Mouse (Mus musculus) testis, adult 2 months (tissue): Measurements from ENCODE around the gene Ckap4. TPM values are rescaled to one million over a fixed set of nuclear protein-coding genes. Genes with fewer than 3 reads are reported as not detected.

Source experiments
- H3K27ac ChIP-seq: fragments of 200-500 bp; 2 replicates; pipeline ENCODE4 v1.5.1; 2012; ENCODE audit warnings: low read depth, low read length; ENCODE audit not compliant: control insufficient read depth, insufficient read depth
- H3K27me3 ChIP-seq: fragments of 200-500 bp; 2 replicates; pipeline ENCODE4 v1.6.1; 2012; ENCODE audit warnings: mild to moderate bottlenecking, low read length, moderate library complexity; ENCODE audit not compliant: control insufficient read depth, insufficient read depth
- H3K36me3 ChIP-seq: fragments of 200-500 bp; 2 replicates; pipeline ENCODE4 v1.6.1; 2012; ENCODE audit warnings: mild to moderate bottlenecking, low read length; ENCODE audit not compliant: control insufficient read depth, insufficient read depth
- H3K4me1 ChIP-seq: fragments of 200-500 bp; 2 replicates; pipeline ENCODE4 v1.6.1; 2012; ENCODE audit warnings: low read length; ENCODE audit not compliant: control insufficient read depth, insufficient read depth
- H3K4me3 ChIP-seq: fragments of 200-500 bp; 2 replicates; pipeline ENCODE4 v1.5.1; 2012; ENCODE audit warnings: low read depth, mild to moderate bottlenecking, low read length, moderate library complexity, mixed read lengths; ENCODE audit not compliant: control insufficient read depth
- CTCF ChIP-seq: fragments of 200-500 bp; IDR thresholded peaks from 2 replicates; pipeline ENCODE4 v1.5.1; 2012; ENCODE audit warnings: low read depth, mild to moderate bottlenecking, inconsistent platforms, low read length, moderate library complexity; ENCODE audit not compliant: control insufficient read depth, insufficient read depth, insufficient replicate concordance
- POLR2A ChIP-seq: fragments of 200-500 bp; IDR thresholded peaks from 2 replicates; pipeline ENCODE4 v1.6.1; 2012; ENCODE audit warnings: low read depth, mild to moderate bottlenecking, inconsistent platforms, low read length, moderate library complexity; ENCODE audit not compliant: control insufficient read depth
- polyA plus RNA-seq: library from polyadenylated mRNA; depleted of rRNA; stranded (reverse); fragments of >200 nt; gene quantifications from 2 replicates; pipeline ENCODE4 v1.2.3, GENCODE M21; 2012

The Ckap4 gene
- polyA plus RNA-seq, 1 experiment: 50.1 TPM

GRCm38 (mm10) chr10:84576029-84576394, 42.1 kb upstream of the Ckap4 start:
- Histone ChIP-seq H3K27me3 (no peaks in the 10 kb centered on the region), H3K4me1 (peaks cover 13% of the 10 kb centered on the region), H3K27ac (peak overlapping the region; percentile 56), H3K4me3 (peak overlapping the region; percentile 94), H3K36me3 (no peaks in the 10 kb centered on the region)
- no peak for TF ChIP-seq CTCF
- peak; percentile 38; the same call in 1 of the 2 replicates for TF ChIP-seq POLR2A

DNA sequence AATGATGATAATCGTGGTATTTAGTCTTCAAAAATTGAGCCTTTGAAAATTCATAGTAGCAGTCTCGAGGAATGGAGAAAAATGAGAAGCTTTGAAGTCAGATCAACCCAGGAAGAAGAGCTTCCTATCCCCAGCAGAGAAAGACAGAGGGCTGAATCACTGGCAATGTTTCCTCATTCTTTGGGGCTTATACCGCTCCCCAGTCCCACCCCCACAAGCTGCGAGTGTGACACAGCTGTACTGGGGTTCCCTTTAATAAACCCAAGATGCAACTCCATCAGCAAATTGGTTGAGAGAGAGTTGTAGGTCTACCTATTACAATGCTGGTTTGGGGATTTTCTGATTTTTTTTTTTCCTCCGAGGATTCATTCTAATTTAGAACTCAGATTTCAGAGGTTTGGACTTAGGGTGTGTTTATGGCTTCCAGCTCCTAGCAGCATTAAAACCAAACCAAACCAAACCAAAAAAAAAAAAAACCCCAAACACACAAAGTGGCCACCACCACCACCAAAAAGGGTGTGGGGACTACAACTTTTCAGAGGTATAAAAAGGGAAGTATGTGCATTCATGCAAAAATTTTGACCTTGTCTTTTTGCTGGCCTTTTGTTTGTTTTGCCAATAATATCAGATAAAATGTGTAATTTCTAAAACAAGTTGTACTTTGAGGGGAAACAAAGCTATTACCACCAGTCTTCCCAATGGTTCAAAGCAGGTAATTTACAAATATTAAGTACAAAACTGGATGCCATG, 40.0 kb upstream of the Ckap4 start:
- H3K27me3 ChIP-seq: no peaks in the 10 kb centered on the region
- no peaks in the 10 kb centered on the region for H3K36me3 ChIP-seq
- no peak for TF ChIP-seq CTCF
- TF ChIP-seq POLR2A: no peak
- no peak overlapping the region for H3K27ac ChIP-seq
- no peak overlapping the region for H3K4me3 ChIP-seq
- peaks cover 13% of the 10 kb centered on the region for H3K4me1 ChIP-seq

GRCm38 (mm10) chr10:84571052-84571639, 37.3 kb upstream of the Ckap4 start:
- no peak for TF ChIP-seq POLR2A
- no peak for TF ChIP-seq CTCF
- Histone ChIP-seq H3K27ac (no peak overlapping the region), H3K36me3 (no peaks in the 10 kb centered on the region), H3K4me1 (peaks cover 6% of the 10 kb centered on the region), H3K4me3 (no peak overlapping the region), H3K27me3 (no peaks in the 10 kb centered on the region)

GRCm38 (mm10) chr10:84564427-84564826, 30.6 kb upstream of the Ckap4 start:
- Histone ChIP-seq H3K36me3 (no peaks in the 10 kb centered on the region), H3K27ac (no peak overlapping the region), H3K4me3 (no peak overlapping the region), H3K4me1 (no peaks in the 10 kb centered on the region), H3K27me3 (no peaks in the 10 kb centered on the region)
- no peak for TF ChIP-seq POLR2A
- no peak for TF ChIP-seq CTCF

DNA sequence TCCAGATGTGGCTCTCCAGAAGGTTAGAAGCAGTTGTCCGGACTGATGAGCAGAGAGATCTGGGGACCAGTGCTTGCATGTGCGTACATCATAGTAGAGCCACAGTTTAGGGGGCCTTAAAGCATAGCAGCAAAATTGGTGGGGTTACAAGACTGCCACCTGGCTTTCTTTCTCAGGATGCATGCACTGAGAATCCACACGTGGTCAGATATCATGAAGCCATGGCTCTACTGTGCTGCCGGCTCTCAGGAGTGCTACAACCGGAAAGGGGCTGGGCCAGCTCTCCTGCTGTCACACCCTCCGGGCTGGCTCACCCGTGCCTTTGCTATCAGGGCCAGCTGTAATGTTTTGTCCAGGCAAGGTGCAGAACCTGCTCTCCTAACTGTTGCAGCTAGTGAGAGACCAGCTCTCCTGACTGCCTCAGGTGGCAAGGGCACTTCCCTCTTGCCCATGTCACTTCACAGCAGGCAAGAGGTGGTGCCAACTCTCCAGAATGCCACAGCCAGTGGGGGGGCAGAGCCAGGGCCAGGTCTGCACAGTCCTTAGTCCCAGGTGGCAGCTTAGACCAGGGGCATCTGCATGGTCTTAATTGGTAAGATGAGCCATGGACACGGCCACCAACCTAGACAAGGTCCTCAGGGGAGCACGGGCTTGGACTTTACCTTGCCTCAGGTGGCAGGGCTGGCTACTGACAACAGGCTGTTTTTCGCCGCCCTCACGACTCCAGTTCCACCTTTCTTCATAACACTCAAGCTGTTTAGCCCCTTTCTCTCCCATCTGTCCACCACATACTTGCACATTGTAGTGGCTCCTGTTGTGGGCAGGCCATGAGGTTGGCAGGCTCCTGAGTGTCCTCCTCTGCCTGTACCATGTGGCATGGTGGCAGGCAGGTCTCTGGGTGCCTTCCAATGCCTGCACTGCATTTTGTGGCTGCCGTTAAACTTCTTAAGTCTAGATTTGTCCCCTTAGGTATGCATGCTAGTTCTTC, 29.0 kb upstream of the Ckap4 start:
- H3K4me1 ChIP-seq: no peaks in the 10 kb centered on the region
- H3K27ac ChIP-seq: no peak overlapping the region
- H3K27me3 ChIP-seq: no peaks in the 10 kb centered on the region
- H3K36me3 ChIP-seq: no peaks in the 10 kb centered on the region
- TF ChIP-seq POLR2A (no peak), CTCF (no peak)
- H3K4me3 ChIP-seq: no peak overlapping the region

- H3K27ac ChIP-seq: no peak overlapping the region
- no peaks in the 10 kb centered on the region for H3K36me3 ChIP-seq
Measured at GRCm38 (mm10) chr10:84562121-84562520, 28.3 kb upstream of the Ckap4 start.

DNA sequence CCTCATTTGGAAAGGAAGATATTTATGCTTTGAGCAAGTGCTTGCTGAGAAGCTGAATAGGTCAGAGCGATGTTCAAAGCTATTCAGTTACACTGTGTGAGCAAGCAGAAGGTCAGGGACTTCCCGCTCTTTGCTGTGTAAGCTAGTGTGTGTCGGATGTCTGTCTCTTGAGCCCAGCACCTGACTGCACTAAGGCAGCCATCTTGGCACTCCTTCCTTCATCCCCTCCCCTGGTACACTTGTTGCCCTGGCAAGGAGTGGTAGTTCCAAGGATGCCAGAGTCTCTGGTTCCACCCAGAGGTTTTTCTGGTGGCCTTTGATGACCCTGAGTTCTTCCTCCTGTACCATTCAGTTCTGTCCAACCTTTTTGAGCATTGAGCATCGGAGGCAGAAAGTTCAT, 26.1 kb upstream of the Ckap4 start:
- Histone ChIP-seq H3K27ac (no peak overlapping the region), H3K36me3 (no peaks in the 10 kb centered on the region), H3K4me3 (no peak overlapping the region), H3K27me3 (no peaks in the 10 kb centered on the region), H3K4me1 (no peaks in the 10 kb centered on the region)
- no peak for TF ChIP-seq POLR2A
- TF ChIP-seq CTCF: no peak

More at GRCm38 (mm10) chr10:84562121-84562520, 28.3 kb upstream of the Ckap4 start:
- Histone ChIP-seq H3K27me3 (no peaks in the 10 kb centered on the region), H3K4me1 (no peaks in the 10 kb centered on the region), H3K4me3 (no peak overlapping the region)
- TF ChIP-seq CTCF (no peak), POLR2A (no peak)
